Mouse (Mus musculus) cerebral cortex, adult 2 months (tissue): ENCODE measurements around the gene Upp1.

Experiments
- WGBS: fragments of 180-500 bp; shearing (Covaris S2); methylation state at CpG from one replicate; pipeline ENCODE4 v1.1.7; 2018; 5-methylcytosine and 5-hydroxymethylcytosine counted together

The Upp1 gene

GRCm38 (mm10) chr11:9159953-9160352 lies 42.0 kb downstream of the Upp1 start:
- 66% methylated on average over 3 of the region's 3 CpGs for WGBS

GRCm38 (mm10) chr11:9167331-9167730 lies 49.4 kb downstream of the Upp1 start:
- whole genome bisulfite sequencing: 97% methylated on average over 2 of the region's 2 CpGs

GRCm38 (mm10) chr11:9181477-9181876 lies 63.6 kb downstream of the Upp1 start:
- WGBS: 83% methylated on average over 1 of the region's 1 CpGs
